Mouse (Mus musculus): ENCODE data around the gene Krt90. TPM values are rescaled to one million over a fixed set of nuclear protein-coding genes. Genes with fewer than 3 reads are reported as not detected.
"Not testable (repeated sequence)": the region's sequence is repeated elsewhere in the genome, so short reads cannot be mapped to it uniquely, and the experiment has no call there.

Gene Krt90
- polyA plus RNA-seq, 1 experiment from 2014 or later = 0.18 TPM

GRCm38 (mm10) chr15:101536054-101536850 lies 26.5 kb downstream of the Krt90 start:
- no peaks in the 10 kb centered on the region for H3K4me1 ChIP-seq (replicated peaks; ENCODE audit: control insufficient read depth, insufficient read depth)
- H3K4me2 ChIP-seq (replicated peaks; ENCODE audit: low read depth) = no peak overlapping the region
- TF ChIP-seq EP300 (optimal IDR thresholded peaks at IDR 0.05) = no peak
- no peak for TF ChIP-seq CTCF (IDR thresholded peaks at IDR 0.05; ENCODE audit: low read depth)
- no peak for DNase-seq (ENCODE audit: low spot score)
- H3K36me3 ChIP-seq (ENCODE audit: control insufficient read depth, insufficient read depth, low read length) = no peaks in the 10 kb centered on the region
- peak overlapping the region; percentile 40; the same call in 1 of the 2 replicates for H3K27ac ChIP-seq (replicated peaks)
- WGBS = 48% methylated on average over 9 of the region's 9 CpGs
- H3K27me3 ChIP-seq (ENCODE audit: control insufficient read depth, insufficient read depth, low read length) = no peaks in the 10 kb centered on the region
- H3K9me3 ChIP-seq (ENCODE audit: control insufficient read depth, low read length) = no peaks in the 10 kb centered on the region
- no peak overlapping the region for H3K9ac ChIP-seq (ENCODE audit: low read length)
- peak; percentile 38; the same call in 1 of the 2 replicates for ATAC-seq (ENCODE audit: low FRiP score, low TSS enrichment)
- H3K4me3 ChIP-seq (ENCODE audit: low read depth, low read length) = no peak overlapping the region

GRCm38 (mm10) chr15:101532720-101533119 lies 30.0 kb downstream of the Krt90 start, which contains the start of gene Krt84:
TSS of gene Krt84 (minus strand) at chr15:101532820.
- no peak for TF ChIP-seq EP300 (optimal IDR thresholded peaks at IDR 0.05)
- TF ChIP-seq CTCF (IDR thresholded peaks at IDR 0.05; ENCODE audit: low read depth) = no peak
- Histone ChIP-seq H3K9me3 (ENCODE audit: control insufficient read depth, low read length) (no peaks in the 10 kb centered on the region), H3K4me3 (ENCODE audit: low read depth, low read length) (no peak within 1 kb of the TSS), H3K27ac (replicated peaks) (no peak within 1 kb of the TSS), H3K27me3 (ENCODE audit: control insufficient read depth, insufficient read depth, low read length) (no peaks in the 10 kb centered on the region), H3K4me1 (replicated peaks; ENCODE audit: control insufficient read depth, insufficient read depth) (no peaks in the 10 kb centered on the region), H3K36me3 (ENCODE audit: control insufficient read depth, insufficient read depth, low read length) (no peaks in the 10 kb centered on the region), H3K4me2 (replicated peaks; ENCODE audit: low read depth) (no peak within 1 kb of the TSS), H3K9ac (ENCODE audit: low read length) (no peak within 1 kb of the TSS)
- 87% methylated on average over 7 of the region's 7 CpGs for WGBS
- ATAC-seq (ENCODE audit: low FRiP score, low TSS enrichment) (no peak), DNase-seq (ENCODE audit: low spot score) (no peak)

- Histone ChIP-seq H3K27me3 (ENCODE audit: control insufficient read depth, insufficient read depth, low read length) (no peaks in the 10 kb centered on the region), H3K36me3 (ENCODE audit: control insufficient read depth, insufficient read depth, low read length) (no peaks in the 10 kb centered on the region), H3K9ac (ENCODE audit: low read length) (no peak overlapping the region), H3K27ac (replicated peaks) (peak overlapping the region; percentile 69), H3K9me3 (ENCODE audit: control insufficient read depth, low read length) (no peaks in the 10 kb centered on the region), H3K4me2 (replicated peaks; ENCODE audit: low read depth) (no peak overlapping the region), H3K4me1 (replicated peaks; ENCODE audit: control insufficient read depth, insufficient read depth) (no peaks in the 10 kb centered on the region), H3K4me3 (ENCODE audit: low read depth, low read length) (no peak overlapping the region)
- WGBS = 51% methylated on average over 4 of the region's 4 CpGs
- TF ChIP-seq EP300 (optimal IDR thresholded peaks at IDR 0.05) (no peak), CTCF (IDR thresholded peaks at IDR 0.05; ENCODE audit: low read depth) (no peak)
- peak; percentile 41 for DNase-seq (ENCODE audit: low spot score)
- ATAC-seq (ENCODE audit: low FRiP score, low TSS enrichment) = peak; percentile 73
Observed at GRCm38 (mm10) chr15:101522556-101523232, 40.1 kb downstream of the Krt90 start.

- WGBS = 4% methylated on average over 2 of the region's 2 CpGs
- H3K4me1 ChIP-seq (replicated peaks; ENCODE audit: control insufficient read depth, insufficient read depth) = no peaks in the 10 kb centered on the region
- peak; percentile 76 for DNase-seq (ENCODE audit: low spot score)
- H3K9ac ChIP-seq (ENCODE audit: low read length) = no peak overlapping the region
- no peaks in the 10 kb centered on the region for H3K36me3 ChIP-seq (ENCODE audit: control insufficient read depth, insufficient read depth, low read length)
- H3K27ac ChIP-seq (replicated peaks) = no peak overlapping the region
- H3K4me2 ChIP-seq (replicated peaks; ENCODE audit: low read depth) = no peak overlapping the region
- no peak overlapping the region for H3K4me3 ChIP-seq (ENCODE audit: low read depth, low read length)
- no peaks in the 10 kb centered on the region for H3K9me3 ChIP-seq (ENCODE audit: control insufficient read depth, low read length)
- no peaks in the 10 kb centered on the region for H3K27me3 ChIP-seq (ENCODE audit: control insufficient read depth, insufficient read depth, low read length)
- no peak for ATAC-seq (ENCODE audit: low FRiP score, low TSS enrichment)
- TF ChIP-seq EP300 (optimal IDR thresholded peaks at IDR 0.05) = no peak
- peak; percentile 95 for TF ChIP-seq CTCF (IDR thresholded peaks at IDR 0.05; ENCODE audit: low read depth)
Observed at GRCm38 (mm10) chr15:101519792-101520191, 43.0 kb downstream of the Krt90 start.

- H3K4me2 ChIP-seq (replicated peaks; ENCODE audit: low read depth); H3K36me3 ChIP-seq (ENCODE audit: control insufficient read depth, insufficient read depth, low read length); H3K4me1 ChIP-seq (replicated peaks; ENCODE audit: control insufficient read depth, insufficient read depth); H3K9ac ChIP-seq (ENCODE audit: low read length); H3K27ac ChIP-seq (replicated peaks); H3K9me3 ChIP-seq (ENCODE audit: control insufficient read depth, low read length); ATAC-seq (ENCODE audit: low FRiP score, low TSS enrichment); H3K4me3 ChIP-seq (ENCODE audit: low read depth, low read length); H3K27me3 ChIP-seq (ENCODE audit: control insufficient read depth, insufficient read depth, low read length); DNase-seq (ENCODE audit: low spot score): not testable (repeated sequence)
- 71% methylated on average over 2 of the region's 2 CpGs for WGBS
Observed at GRCm38 (mm10) chr15:101517161-101517560, 45.6 kb downstream of the Krt90 start, which contains the start of gene Gm49425. TSS of gene Gm49425 (minus strand) at chr15:101517261.

GRCm38 (mm10) chr15:101508247-101508646 lies 54.5 kb downstream of the Krt90 start:
- H3K4me3 ChIP-seq (ENCODE audit: low read depth, low read length) = no peak overlapping the region
- no peaks in the 10 kb centered on the region for H3K4me1 ChIP-seq (replicated peaks; ENCODE audit: control insufficient read depth, insufficient read depth)
- no peak overlapping the region for H3K4me2 ChIP-seq (replicated peaks; ENCODE audit: low read depth)
- TF ChIP-seq CTCF (IDR thresholded peaks at IDR 0.05; ENCODE audit: low read depth) (no peak), EP300 (optimal IDR thresholded peaks at IDR 0.05) (no peak)
- H3K27ac ChIP-seq (replicated peaks) = no peak overlapping the region
- no peaks in the 10 kb centered on the region for H3K36me3 ChIP-seq (ENCODE audit: control insufficient read depth, insufficient read depth, low read length)
- DNase-seq (ENCODE audit: low spot score) (no peak), ATAC-seq (ENCODE audit: low FRiP score, low TSS enrichment) (no peak)
- WGBS = 43% methylated on average over 9 of the region's 9 CpGs
- no peaks in the 10 kb centered on the region for H3K9me3 ChIP-seq (ENCODE audit: control insufficient read depth, low read length)
- no peak overlapping the region for H3K9ac ChIP-seq (ENCODE audit: low read length)
- H3K27me3 ChIP-seq (ENCODE audit: control insufficient read depth, insufficient read depth, low read length) = no peaks in the 10 kb centered on the region

Measured in stomach, postnatal 0 days (tissue).